Mouse (Mus musculus) heart, embryonic 16.5 days (tissue): ENCODE data around the gene Wdr27. TPM values are rescaled to one million over a fixed set of nuclear protein-coding genes. Genes with fewer than 3 reads are reported as not detected.

Source experiments
- ATAC-seq: fragments of 200-750 bp; cut with Nextera tagmentation; replicated peaks from 2 replicates; pipeline ENCODE4 v1.8.0; 2017; ENCODE audit warnings: moderate number of reproducible peaks; ENCODE audit not compliant: insufficient read depth, low FRiP score; ENCODE audit errors: extremely low read depth
- H3K27ac ChIP-seq: fragments of 300-500 bp; sonication (generic); 2 replicates; pipeline ENCODE4 v1.5.1; 2014; ENCODE audit warnings: mild to moderate bottlenecking, low read length, control low read depth, moderate library complexity
- H3K27me3 ChIP-seq: fragments of 300-500 bp; sonication (generic); 2 replicates; pipeline ENCODE4 v1.6.1; 2014; ENCODE audit warnings: low read length, mixed read lengths; ENCODE audit not compliant: control insufficient read depth, insufficient read depth
- H3K36me3 ChIP-seq: fragments of 300-500 bp; sonication (generic); 2 replicates; pipeline ENCODE4 v1.6.1; 2014; ENCODE audit not compliant: control insufficient read depth, insufficient read depth
- H3K4me1 ChIP-seq: fragments of 300-500 bp; sonication (generic); 2 replicates; pipeline ENCODE4 v1.6.1; 2014; ENCODE audit warnings: low read length, mixed read lengths; ENCODE audit not compliant: control insufficient read depth, insufficient read depth
- H3K4me2 ChIP-seq: fragments of 300-500 bp; sonication (generic); 2 replicates; pipeline ENCODE4 v1.6.1; 2014; ENCODE audit warnings: low read depth, mild to moderate bottlenecking, control low read depth, low read length
- H3K4me3 ChIP-seq: fragments of 300-500 bp; sonication (generic); 2 replicates; pipeline ENCODE4 v1.5.1; 2014; ENCODE audit warnings: mild to moderate bottlenecking, control low read depth, low read length
- H3K9ac ChIP-seq: fragments of 300-500 bp; sonication (generic); 2 replicates; pipeline ENCODE4 v1.6.1; 2014; ENCODE audit warnings: low read length, control low read depth
- H3K9me3 ChIP-seq: fragments of 300-500 bp; sonication (generic); replicated peaks from 2 replicates; pipeline ENCODE4 v1.6.1; 2016; ENCODE audit warnings: low read length; ENCODE audit not compliant: control insufficient read depth
- WGBS: fragments of 180-500 bp; shearing (Covaris S2); extraction: QIAGEN DNeasy Blood & Tissue Kit; methylation state at CpG from one replicate; pipeline ENCODE4 v1.1.7; 2014; 5-methylcytosine and 5-hydroxymethylcytosine counted together
- polyA plus RNA-seq: library from polyadenylated mRNA; unstranded; fragments of >200 nt; fragmentation: Nextera tagmentation; extraction: Ambion mirVana; gene quantifications from 2 replicates; pipeline ENCODE4 v1.2.1, GENCODE M21; 2015

The Wdr27 gene
- polyA plus RNA-seq, 1 experiment from 2014 or later, result 3.5 TPM

DNA sequence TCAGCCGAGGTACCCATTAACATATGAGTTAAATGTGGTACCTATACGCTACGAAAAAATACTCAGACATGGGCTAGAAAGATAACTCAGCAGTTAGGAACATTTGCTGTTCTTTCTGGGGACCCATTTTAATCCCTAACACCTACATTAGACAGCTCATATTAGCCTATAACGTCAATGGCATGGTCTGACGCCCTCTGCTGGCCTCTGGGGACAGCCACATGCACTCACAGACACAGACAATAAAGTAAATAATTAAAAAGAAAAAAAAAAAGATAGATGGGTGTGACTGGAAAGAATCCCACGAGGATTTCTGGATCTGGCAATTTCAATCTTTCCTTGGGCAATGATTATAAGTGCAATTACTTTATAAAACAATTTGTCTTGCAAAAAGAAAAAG, 30.5 kb downstream of the Wdr27 start:
- H3K9ac ChIP-seq, result no peak overlapping the region
- no peaks in the 10 kb centered on the region for H3K4me1 ChIP-seq
- no peaks in the 10 kb centered on the region for H3K27me3 ChIP-seq
- no peaks in the 10 kb centered on the region for H3K9me3 ChIP-seq
- H3K27ac ChIP-seq, result no peak overlapping the region
- no peaks in the 10 kb centered on the region for H3K36me3 ChIP-seq
- no peak overlapping the region for H3K4me2 ChIP-seq
- no peak overlapping the region for H3K4me3 ChIP-seq
- 52% methylated on average over 6 of the region's 6 CpGs for WGBS
- ATAC-seq, result no peak

- no peaks in the 10 kb centered on the region for H3K36me3 ChIP-seq
- H3K9ac ChIP-seq, result no peak overlapping the region
- 87% methylated on average over 5 of the region's 5 CpGs for WGBS
- no peak for ATAC-seq
- no peak overlapping the region for H3K4me3 ChIP-seq
- no peaks in the 10 kb centered on the region for H3K4me1 ChIP-seq
- no peaks in the 10 kb centered on the region for H3K27me3 ChIP-seq
- no peak overlapping the region for H3K27ac ChIP-seq
- H3K4me2 ChIP-seq, result no peak overlapping the region
- H3K9me3 ChIP-seq, result no peaks in the 10 kb centered on the region
Measured at GRCm38 (mm10) chr17:14910771-14911170, 32.2 kb downstream of the Wdr27 start.

DNA sequence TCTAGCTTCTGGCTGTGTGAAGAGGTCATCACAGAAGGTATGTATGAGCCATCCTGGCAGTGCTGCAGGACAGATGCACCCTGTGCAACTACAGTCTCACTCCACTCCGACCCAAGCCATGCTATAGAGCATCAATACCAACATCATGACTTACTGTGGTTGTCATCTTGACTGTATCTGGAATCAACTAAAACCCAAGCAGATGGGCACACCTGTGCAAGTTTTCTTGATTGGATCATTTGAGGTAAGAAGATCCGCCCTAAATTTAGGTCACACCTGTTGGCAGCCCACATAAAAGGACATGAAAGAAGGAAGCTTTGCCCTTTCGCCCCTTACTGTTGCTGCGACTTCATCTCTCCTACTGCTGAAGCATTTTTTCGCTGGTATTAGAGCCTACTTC, 33.6 kb downstream of the Wdr27 start:
- Histone ChIP-seq H3K4me1 (no peaks in the 10 kb centered on the region), H3K9me3 (no peaks in the 10 kb centered on the region), H3K9ac (no peak overlapping the region), H3K4me3 (no peak overlapping the region), H3K4me2 (no peak overlapping the region), H3K27me3 (no peaks in the 10 kb centered on the region), H3K36me3 (no peaks in the 10 kb centered on the region), H3K27ac (no peak overlapping the region)
- WGBS, result 72% methylated on average over 5 of the region's 5 CpGs
- ATAC-seq, result no peak

DNA sequence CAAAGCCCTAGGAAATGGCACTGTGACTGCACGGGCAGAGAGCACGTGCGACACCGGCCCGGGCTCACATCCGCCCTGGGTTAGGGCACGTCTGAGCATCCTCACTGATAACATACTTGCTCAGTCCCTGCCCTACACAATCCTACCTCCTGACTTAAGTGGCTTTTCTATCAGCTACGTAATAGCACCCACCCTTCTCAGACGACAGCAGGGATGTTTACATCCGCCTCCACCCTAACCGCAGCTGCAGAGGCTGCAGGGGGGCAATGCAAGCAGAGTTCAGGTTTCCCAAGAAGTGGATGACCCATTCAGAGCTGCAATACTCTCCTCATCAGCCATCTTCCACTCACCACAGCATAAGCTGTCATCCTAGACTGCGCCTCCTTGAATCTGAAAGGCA, 35.8 kb downstream of the Wdr27 start:
- Histone ChIP-seq H3K4me3 (no peak overlapping the region), H3K36me3 (no peaks in the 10 kb centered on the region), H3K4me2 (no peak overlapping the region), H3K27me3 (no peaks in the 10 kb centered on the region), H3K9me3 (no peaks in the 10 kb centered on the region), H3K4me1 (no peaks in the 10 kb centered on the region), H3K9ac (no peak overlapping the region), H3K27ac (no peak overlapping the region)
- 63% methylated on average over 12 of the region's 12 CpGs for WGBS
- no peak for ATAC-seq

DNA sequence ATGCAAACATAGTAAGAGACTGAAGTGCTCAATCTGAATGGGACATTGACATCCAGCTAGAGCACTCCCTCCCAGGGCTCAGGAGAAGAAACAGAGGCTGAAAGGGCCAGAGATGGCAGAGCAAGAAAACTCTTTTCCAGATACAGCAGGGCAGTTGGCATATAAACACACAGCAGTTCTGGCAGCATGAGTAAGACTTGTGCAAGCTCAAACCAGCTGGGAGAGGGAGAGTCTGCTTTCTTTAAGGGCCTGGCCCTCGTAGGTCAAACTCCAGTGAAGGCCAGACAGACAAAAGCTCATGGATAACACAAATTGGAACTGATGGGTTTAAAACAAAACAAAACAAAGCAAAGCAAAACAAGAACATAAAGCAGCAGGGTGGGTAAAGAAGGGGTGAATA, 36.3 kb downstream of the Wdr27 start:
- 25% methylated on average over 1 of the region's 1 CpGs for WGBS

GRCm38 (mm10) chr17:14904637-14905265, 38.2 kb downstream of the Wdr27 start:
- WGBS, result 44% methylated on average over 7 of the region's 7 CpGs
- Histone ChIP-seq H3K4me3 (no peak overlapping the region), H3K27me3 (no peaks in the 10 kb centered on the region), H3K36me3 (no peaks in the 10 kb centered on the region), H3K4me1 (no peaks in the 10 kb centered on the region), H3K4me2 (no peak overlapping the region), H3K27ac (no peak overlapping the region), H3K9me3 (no peaks in the 10 kb centered on the region), H3K9ac (no peak overlapping the region)
- no peak for ATAC-seq

More for the DNA sequence above, 36.3 kb downstream of the Wdr27 start:
- no peak overlapping the region for H3K27ac ChIP-seq
- H3K4me1 ChIP-seq, result no peaks in the 10 kb centered on the region
- no peaks in the 10 kb centered on the region for H3K27me3 ChIP-seq
- no peak overlapping the region for H3K4me3 ChIP-seq
- ATAC-seq, result no peak
- H3K9me3 ChIP-seq, result no peaks in the 10 kb centered on the region
- no peak overlapping the region for H3K9ac ChIP-seq
- H3K36me3 ChIP-seq, result no peaks in the 10 kb centered on the region
- no peak overlapping the region for H3K4me2 ChIP-seq

- Histone ChIP-seq H3K4me1 (no peaks in the 10 kb centered on the region), H3K36me3 (no peaks in the 10 kb centered on the region), H3K9me3 (no peaks in the 10 kb centered on the region), H3K4me3 (no peak overlapping the region), H3K9ac (no peak overlapping the region), H3K27me3 (no peaks in the 10 kb centered on the region), H3K4me2 (no peak overlapping the region), H3K27ac (no peak overlapping the region)
- no peak for ATAC-seq
- 85% methylated on average over 6 of the region's 6 CpGs for WGBS
Measured at GRCm38 (mm10) chr17:14904206-14904605, 38.8 kb downstream of the Wdr27 start.

DNA sequence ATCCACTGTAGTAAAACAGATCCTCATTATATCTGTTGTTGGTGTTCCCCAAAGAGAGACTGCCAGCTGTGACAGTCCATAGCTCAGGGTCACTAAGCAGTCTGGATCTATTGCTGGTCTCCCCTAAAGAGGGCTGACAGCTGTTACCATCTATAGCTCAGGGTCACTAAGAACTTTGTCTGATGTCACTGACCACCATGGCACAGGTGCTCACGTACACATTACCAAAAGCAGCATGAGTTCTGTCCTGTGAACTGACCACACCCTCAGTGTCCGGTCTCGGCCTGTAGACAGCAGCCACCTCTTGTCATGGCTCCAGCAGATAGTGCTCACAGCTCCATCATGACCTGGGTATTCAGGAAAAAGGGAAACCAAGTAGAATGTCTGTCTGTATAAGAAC, 39.7 kb downstream of the Wdr27 start:
- Histone ChIP-seq H3K4me1 (no peaks in the 10 kb centered on the region), H3K36me3 (no peaks in the 10 kb centered on the region), H3K27ac (no peak overlapping the region), H3K9me3 (no peaks in the 10 kb centered on the region), H3K9ac (no peak overlapping the region), H3K4me2 (no peak overlapping the region), H3K4me3 (no peak overlapping the region), H3K27me3 (no peaks in the 10 kb centered on the region)
- 86% methylated on average over 3 of the region's 3 CpGs for WGBS
- no peak for ATAC-seq

- Histone ChIP-seq H3K9ac (no peak overlapping the region), H3K36me3 (no peaks in the 10 kb centered on the region), H3K4me2 (no peak overlapping the region), H3K4me3 (no peak overlapping the region), H3K9me3 (no peaks in the 10 kb centered on the region), H3K4me1 (no peaks in the 10 kb centered on the region), H3K27me3 (no peaks in the 10 kb centered on the region), H3K27ac (no peak overlapping the region)
- ATAC-seq, result no peak
- WGBS, result 63% methylated on average over 1 of the region's 1 CpGs
Measured at GRCm38 (mm10) chr17:14898972-14899371, 44.0 kb downstream of the Wdr27 start.
